Mouse (Mus musculus) left cerebral cortex, postnatal 25 days (tissue): ENCODE results near the gene Capn11. TPM values are rescaled to one million over a fixed set of nuclear protein-coding genes. Genes with fewer than 3 reads are reported as not detected.
A peak's percentile ranks its signal among the peaks of the same experiment; 100 is the strongest.

Experiments
- DNase-seq, 2 experiments: peaks; one replicate each; pipeline ENCODE4 v3.0.0; 2022; ENCODE audit warnings: low spot score in 2 of 2, mixed read lengths in 1 of 2
- intact Hi-C: fragments of 180-260 bp; cut with DNase I; formaldehyde crosslinking; loops from one replicate; pipeline ENCODE4 v1.15.1; 2025
- total RNA-seq, 2 experiments: library from RNA; stranded (reverse); gene quantifications; 2 replicates each; pipeline ENCODE4 v1.2.3; 2021

Capn11 gene
- total RNA-seq: under 1 TPM; 0.18 to 0.21 TPM

GRCm38 (mm10) chr17:45659225-45659624 lies at the start of gene Capn11:
Capn11 (minus strand) TSS chr17:45659325.
- intact Hi-C loops: no loop called here
- no peak for DNase-seq

DNA sequence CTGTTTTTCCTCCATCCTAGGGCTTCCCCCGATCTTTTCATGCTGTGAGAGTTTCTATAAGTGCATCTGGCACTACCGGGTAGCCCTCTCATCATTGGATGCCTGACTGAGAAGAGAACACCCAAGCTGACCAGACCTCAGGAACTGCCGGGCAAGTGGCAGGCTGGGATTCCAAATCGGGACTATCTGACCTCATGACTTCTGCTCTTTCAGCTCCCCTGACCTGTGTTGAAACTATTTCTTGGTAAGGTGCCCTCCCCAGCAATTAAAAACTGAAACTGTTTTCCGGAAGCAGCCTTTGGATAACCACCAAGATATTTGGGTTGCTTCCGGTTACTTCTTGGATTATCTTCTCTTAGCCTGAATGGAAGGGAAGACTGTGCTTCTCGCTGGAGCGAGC lies 49.1 kb upstream of the Capn11 start:
- no peak for DNase-seq
- intact Hi-C loops: no loop called here

DNA sequence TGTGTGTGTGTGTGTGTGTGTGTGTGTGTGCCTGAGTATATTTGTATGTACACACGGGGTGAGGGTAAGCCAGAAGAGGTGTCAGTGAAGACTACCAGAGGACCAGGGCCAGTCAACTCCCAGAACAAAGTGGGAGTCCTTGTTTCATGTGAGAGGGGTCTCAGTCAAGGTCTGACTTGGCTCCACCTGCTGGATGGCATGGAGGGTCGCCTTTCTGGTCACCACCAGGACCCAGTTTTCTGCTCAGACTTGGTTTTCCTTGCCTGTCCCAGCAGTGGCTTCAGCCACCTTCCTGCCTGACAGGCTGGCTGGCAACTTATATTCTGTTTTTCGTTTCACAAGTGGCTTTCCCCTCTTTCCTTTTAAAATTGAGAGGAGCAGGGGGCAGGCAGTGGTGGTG lies 48.3 kb upstream of the Capn11 start:
- intact Hi-C loops: no loop called here
- no peak for DNase-seq

GRCm38 (mm10) chr17:45706796-45707195 lies 47.7 kb upstream of the Capn11 start:
- no peak for DNase-seq
- intact Hi-C loops: no loop called here

GRCm38 (mm10) chr17:45703187-45703586 lies 44.1 kb upstream of the Capn11 start:
- intact Hi-C loops: no loop called here
- DNase-seq: no peak

- DNase-seq: no peak
These were observed 43.1 kb upstream of the Capn11 start for GRCm38 (mm10) chr17:45702254-45702653.

GRCm38 (mm10) chr17:45701236-45701591 lies 42.1 kb upstream of the Capn11 start:
- intact Hi-C loops: no loop called here
- no peak for DNase-seq

More at GRCm38 (mm10) chr17:45702254-45702653, 43.1 kb upstream of the Capn11 start:
- intact Hi-C loops: no loop called here

- intact Hi-C loops: no loop called here
- DNase-seq: no peak
These were observed 41.5 kb upstream of the Capn11 start for GRCm38 (mm10) chr17:45700496-45701235.

GRCm38 (mm10) chr17:45699039-45699740 lies 40.1 kb upstream of the Capn11 start:
- DNase-seq: no peak
- intact Hi-C loops: no loop called here

GRCm38 (mm10) chr17:45698368-45698767 lies 39.2 kb upstream of the Capn11 start:
- intact Hi-C loops: no loop called here
- no peak for DNase-seq

DNA sequence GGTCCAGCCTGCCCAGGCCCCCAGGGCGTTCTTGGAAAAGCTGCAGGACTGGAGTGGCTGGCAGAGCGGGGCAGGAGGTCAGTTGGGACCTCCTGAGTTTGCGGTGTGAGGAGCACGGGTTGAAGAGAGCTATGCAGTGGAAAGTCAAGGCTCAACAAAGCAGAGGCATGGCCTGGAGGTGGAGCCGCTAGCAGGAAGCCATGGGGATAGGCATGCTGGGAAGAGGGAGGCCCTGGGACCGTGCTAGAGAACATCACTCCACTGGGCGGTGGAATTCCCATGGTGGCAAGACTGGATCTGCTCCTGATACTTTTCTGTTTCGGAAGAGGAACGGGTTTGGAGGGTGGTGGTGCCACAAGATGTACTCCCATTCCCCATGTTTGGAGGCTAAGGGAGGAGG lies 37.9 kb upstream of the Capn11 start:
- no peak for DNase-seq
- intact Hi-C loops: no loop called here

- intact Hi-C loops: no loop called here
- DNase-seq: no peak
These were observed 36.3 kb upstream of the Capn11 start for GRCm38 (mm10) chr17:45695227-45696120.

GRCm38 (mm10) chr17:45693812-45694565 lies 34.9 kb upstream of the Capn11 start:
- intact Hi-C loops: no loop called here
- DNase-seq: no peak

DNA sequence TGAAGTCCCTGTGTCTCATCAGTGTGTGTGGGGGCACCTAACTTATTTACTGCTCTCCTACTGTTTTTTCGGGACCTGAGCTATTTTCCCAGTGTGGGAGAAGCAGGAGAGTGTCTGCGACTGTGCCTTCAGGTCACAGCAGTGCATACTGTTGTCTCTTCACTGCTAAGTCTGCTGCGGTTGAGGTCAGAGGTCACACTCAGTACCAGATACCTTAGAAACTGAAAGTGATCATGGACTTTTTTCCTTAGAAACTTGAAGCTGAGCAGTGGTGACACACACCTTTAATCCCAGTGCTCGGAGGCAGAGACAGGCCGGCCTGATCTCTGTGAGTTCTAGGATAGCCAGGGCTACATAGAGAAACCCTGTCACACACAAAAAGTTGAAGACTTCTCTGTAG lies 33.0 kb upstream of the Capn11 start:
- intact Hi-C loops: no loop called here
- DNase-seq: no peak

- no peak for DNase-seq
- intact Hi-C loops: no loop called here
These were observed 30.9 kb upstream of the Capn11 start for GRCm38 (mm10) chr17:45690044-45690443.

- no peak for DNase-seq
- intact Hi-C loops: no loop called here
These were observed 30.0 kb upstream of the Capn11 start for GRCm38 (mm10) chr17:45689120-45689519.

GRCm38 (mm10) chr17:45686716-45687115 lies 27.6 kb upstream of the Capn11 start, which contains the start of gene Tmem63b:
Tmem63b (minus strand) TSS chr17:45686905.
- intact Hi-C loops: no loop called here
- no peak for DNase-seq

- intact Hi-C loops: no loop called here
- peak; percentile 92 to 93 for DNase-seq
These were observed 27.0 kb upstream of the Capn11 start, which contains the start of gene Mrpl14 for GRCm38 (mm10) chr17:45686093-45686619. Mrpl14 (plus strand) TSS chr17:45686322.
